In genomic region chr16:21188345-21188744, GRCm38 (mm10) we compare ENCODE assay signal across 18 mouse cellular contexts. TPM values are rescaled to one million over a fixed set of nuclear protein-coding genes. Genes with fewer than 3 reads are reported as not detected.
DNase-seq lines count a peak whose midpoint lies in the region; ATAC-seq and TF ChIP-seq lines count a peak whose summit lies in the region.
"Had no signal": no experiment of that assay in that cellular context is flagged by ENCODE, and none has a peak within 500 bp of the region (broad histone marks: within the 10 kb centered on the region; RNA-seq: fewer than 3 reads in every experiment).

No protein-coding gene starts in this region.

- peak; percentile 58 for TF ChIP-seq CTCF in intestine, postnatal 0 days (IDR thresholded peaks at IDR 0.05; ENCODE audit: low read depth)
- TF ChIP-seq CTCF in lung, postnatal 0 days (IDR thresholded peaks at IDR 0.05), result peak; percentile 44
- TF ChIP-seq CTCF in ES-Bruce4 (IDR thresholded peaks at IDR 0.05; ENCODE audit: low read depth, low read length), result peak; percentile 25
- TF ChIP-seq CTCF in cortical plate, adult 2 months (IDR thresholded peaks at IDR 0.05; ENCODE audit: extremely low read depth, insufficient read depth, low read length), result peak; percentile 38; the same call in 1 of the 2 replicates

- no peak overlapping the region for H3K4me2 ChIP-seq in intestine, postnatal 0 days (replicated peaks; ENCODE audit: low read depth)
- H3K4me2 ChIP-seq in intestine, embryonic 15.5 days (replicated peaks), result no peak overlapping the region
- no peak overlapping the region for H3K4me2 ChIP-seq in lung, postnatal 0 days (replicated peaks; ENCODE audit: low read depth, low read length)
- H3K4me2 ChIP-seq: limb, embryonic 12.5 days; neural tube, embryonic 13.5 days had no signal

- H3K9ac ChIP-seq in intestine, postnatal 0 days (ENCODE audit: low read depth, low read length), result no peak overlapping the region
- no peak overlapping the region for H3K9ac ChIP-seq in intestine, embryonic 15.5 days
- H3K9ac ChIP-seq in lung, postnatal 0 days (replicated peaks; ENCODE audit: low read depth), result no peak overlapping the region
- no peak overlapping the region for H3K9ac ChIP-seq in ES-Bruce4 (ENCODE audit: low read depth, poor library complexity, severe bottlenecking)
- H3K9ac ChIP-seq: limb, embryonic 12.5 days; neural tube, embryonic 13.5 days had no signal

- no peak overlapping the region for H3K27ac ChIP-seq in intestine, postnatal 0 days (ENCODE audit: low read depth, low read length)
- no peak overlapping the region for H3K27ac ChIP-seq in intestine, embryonic 15.5 days
- H3K27ac ChIP-seq in lung, postnatal 0 days (ENCODE audit: low read length), result no peak overlapping the region
- H3K27ac ChIP-seq in ES-Bruce4 (ENCODE audit: insufficient read depth, low read length), result no peak overlapping the region
- H3K27ac ChIP-seq in cortical plate, adult 2 months (ENCODE audit: insufficient read depth, low read length), result no peak overlapping the region
- H3K27ac ChIP-seq: hindbrain, embryonic 10.5 days; limb, embryonic 12.5 days had no signal

- no peak overlapping the region for H3K4me3 ChIP-seq in intestine, postnatal 0 days (ENCODE audit: low read depth, low read length)
- no peak overlapping the region for H3K4me3 ChIP-seq in intestine, embryonic 15.5 days (replicated peaks)
- H3K4me3 ChIP-seq in lung, postnatal 0 days (ENCODE audit: low read depth, low read length), result no peak overlapping the region
- H3K4me3 ChIP-seq in ES-Bruce4 (ENCODE audit: low read depth, low read length), result no peak overlapping the region
- no peak overlapping the region for H3K4me3 ChIP-seq in cortical plate, adult 2 months (ENCODE audit: insufficient read depth, low read length)
- H3K4me3 ChIP-seq: erythroblast, embryonic 14.5 days; hindbrain, embryonic 10.5 days; limb, embryonic 12.5 days; neural tube, embryonic 13.5 days had no signal

- no peak for TF ChIP-seq POLR2A in ES-Bruce4 (IDR thresholded peaks at IDR 0.05; ENCODE audit: insufficient read depth, low read length)
- no peak for TF ChIP-seq POLR2A in cortical plate, adult 2 months (IDR thresholded peaks at IDR 0.05; ENCODE audit: extremely low read depth, insufficient read depth, low read length)

- H3K9me3 ChIP-seq in intestine, postnatal 0 days (ENCODE audit: control insufficient read depth), result no peaks in the 10 kb centered on the region
- H3K9me3 ChIP-seq in intestine, embryonic 15.5 days, result no peaks in the 10 kb centered on the region
- H3K9me3 ChIP-seq in lung, postnatal 0 days (ENCODE audit: low read length), result no peaks in the 10 kb centered on the region
- peaks cover 6% of the 10 kb centered on the region; the same call in 1 of the 2 replicates for H3K9me3 ChIP-seq in ES-Bruce4 (replicated peaks; ENCODE audit: control insufficient read depth, insufficient read depth, low read length, poor library complexity, severe bottlenecking)
- H3K9me3 ChIP-seq: hindbrain, embryonic 10.5 days; limb, embryonic 12.5 days; neural tube, embryonic 13.5 days had no signal

- H3K27me3 ChIP-seq in intestine, postnatal 0 days (replicated peaks; ENCODE audit: control insufficient read depth, insufficient read depth, low read length), result no peaks in the 10 kb centered on the region
- no peaks in the 10 kb centered on the region for H3K27me3 ChIP-seq in intestine, embryonic 15.5 days (replicated peaks)
- H3K27me3 ChIP-seq in lung, postnatal 0 days (replicated peaks; ENCODE audit: insufficient read depth, low read length), result no peaks in the 10 kb centered on the region
- no peaks in the 10 kb centered on the region for H3K27me3 ChIP-seq in ES-Bruce4 (ENCODE audit: control insufficient read depth, insufficient read depth, low read length, poor library complexity, severe bottlenecking)
- H3K27me3 ChIP-seq: limb, embryonic 12.5 days; neural tube, embryonic 13.5 days had no signal

- DNase-seq in lung, postnatal 0 days (ENCODE audit: low spot score), result no peak
- DNase-seq in lung, postnatal 36 days, result no peak
- DNase-seq in testis, postnatal 10 days (ENCODE audit: low spot score), result no peak
- no peak for DNase-seq in urinary bladder, postnatal 10 days (ENCODE audit: low spot score)
- DNase-seq: cerebellum, adult 18-20 months; gastrocnemius, postnatal 36 days; lung, adult 2 months; thymus, postnatal 25 days had no signal

- ATAC-seq in intestine, postnatal 0 days, result no peak
- ATAC-seq in intestine, embryonic 15.5 days, result no peak
- no peak for ATAC-seq in lung, postnatal 0 days

- WGBS in intestine, postnatal 0 days, result 72% methylated on average over 3 of the region's 3 CpGs
- 75% methylated on average over 3 of the region's 3 CpGs for WGBS in intestine, embryonic 15.5 days
- WGBS in lung, postnatal 0 days, result 71% methylated on average over 3 of the region's 3 CpGs

- H3K4me1 ChIP-seq in intestine, postnatal 0 days (replicated peaks; ENCODE audit: control insufficient read depth, insufficient read depth, low read length), result no peaks in the 10 kb centered on the region
- peaks cover 2% of the 10 kb centered on the region; the same call in 1 of the 2 replicates for H3K4me1 ChIP-seq in intestine, embryonic 15.5 days (replicated peaks)
- no peaks in the 10 kb centered on the region for H3K4me1 ChIP-seq in lung, postnatal 0 days (ENCODE audit: insufficient read depth, low read depth, low read length)
- no peaks in the 10 kb centered on the region for H3K4me1 ChIP-seq in ES-Bruce4 (ENCODE audit: control insufficient read depth, insufficient read depth, low read length)
- peaks cover 6% of the 10 kb centered on the region; the same call in 1 of the 2 replicates for H3K4me1 ChIP-seq in cortical plate, adult 2 months (ENCODE audit: control insufficient read depth, insufficient read depth, low read length)

- H3K36me3 ChIP-seq in intestine, postnatal 0 days (ENCODE audit: control insufficient read depth, insufficient read depth), result no peaks in the 10 kb centered on the region
- no peaks in the 10 kb centered on the region for H3K36me3 ChIP-seq in intestine, embryonic 15.5 days
- H3K36me3 ChIP-seq in lung, postnatal 0 days (ENCODE audit: insufficient read depth, low read length), result no peaks in the 10 kb centered on the region
- H3K36me3 ChIP-seq in ES-Bruce4 (ENCODE audit: control insufficient read depth, insufficient read depth, low read length, poor library complexity, severe bottlenecking), result no peaks in the 10 kb centered on the region
- H3K36me3 ChIP-seq: hindbrain, embryonic 10.5 days; limb, embryonic 12.5 days; neural tube, embryonic 13.5 days had no signal

- TF ChIP-seq EP300 in lung, postnatal 0 days (IDR thresholded peaks at IDR 0.05), result no peak
- no peak for TF ChIP-seq EP300 in ES-Bruce4 (IDR thresholded peaks at IDR 0.05; ENCODE audit: insufficient read depth, low read depth, low read length)

RNA-seq across cellular contexts. Expression of gene Ephb3, which starts 16.2 kb away (rescaled TPM):
- 3.9 and 4.0 TPM in 2 replicates for polyA plus RNA-seq in intestine, postnatal 0 days (2015; fragmentation: Nextera tagmentation; extraction: Ambion mirVana)
- 11.9 and 12.3 TPM in 2 replicates for polyA plus RNA-seq in intestine, embryonic 15.5 days (2015; fragmentation: Nextera tagmentation; extraction: Ambion mirVana)
- 16.3 and 19.5 TPM in 2 replicates for polyA plus RNA-seq in lung, postnatal 0 days (2015; fragmentation: Nextera tagmentation; extraction: Ambion mirVana)
- 24.8 and 26.3 TPM in 2 replicates for polyA plus RNA-seq in ES-Bruce4 (2011; ENCODE audit: insufficient read depth, insufficient read length, low read depth, missing spikeins)
- 21.4 and 22.3 TPM in 2 replicates for polyA plus RNA-seq in cortical plate, adult 2 months (2012; rRNA removed)
- polyA plus RNA-seq: erythroblast, embryonic 14.5 days had no signal

RNA-seq across cellular contexts. Expression of gene Teddm3, which starts 34.5 kb away (rescaled TPM):
- 0.17 and 1.2 TPM in 2 replicates for polyA plus RNA-seq in intestine, postnatal 0 days (2015; fragmentation: Nextera tagmentation; extraction: Ambion mirVana)
- 0.16 TPM in 1 of 2 replicates, not detected in the other for polyA plus RNA-seq in intestine, embryonic 15.5 days (2015; fragmentation: Nextera tagmentation; extraction: Ambion mirVana)
- not detected in 2 replicates for polyA plus RNA-seq in lung, postnatal 0 days (2015; fragmentation: Nextera tagmentation; extraction: Ambion mirVana)
- not detected in 2 replicates for polyA plus RNA-seq in ES-Bruce4 (2011; ENCODE audit: insufficient read depth, insufficient read length, low read depth, missing spikeins)
- polyA plus RNA-seq in cortical plate, adult 2 months (2012; rRNA removed), result 1.3 and 1.4 TPM in 2 replicates
- polyA plus RNA-seq: erythroblast, embryonic 14.5 days; heart, embryonic 14.5 days; hindbrain, embryonic 10.5 days; intestine, embryonic 14.5 days; limb, embryonic 12.5 days; neural tube, embryonic 13.5 days had no signal
